Mouse (Mus musculus) embryonic facial prominence, embryonic 10.5 days (tissue): Measurements from ENCODE around the gene Fscn1. TPM values are rescaled to one million over a fixed set of nuclear protein-coding genes. Genes with fewer than 3 reads are reported as not detected.
A peak's percentile ranks its signal among the peaks of the same experiment; 100 is the strongest.

Experiments
- DNase-seq: peaks from one replicate; pipeline ENCODE4 v3.0.0-alpha.2; 2017; ENCODE audit warnings: low spot score
- H3K27ac ChIP-seq: fragments of 300-500 bp; sonication (generic); replicated peaks from 2 replicates; pipeline ENCODE4 v1.5.1; 2016; ENCODE audit warnings: mild to moderate bottlenecking
- H3K27me3 ChIP-seq: fragments of 300-500 bp; sonication (generic); replicated peaks from 2 replicates; pipeline ENCODE4 v1.6.1; 2016; ENCODE audit warnings: low read depth, mild to moderate bottlenecking; ENCODE audit not compliant: poor library complexity, severe bottlenecking
- H3K36me3 ChIP-seq: fragments of 300-500 bp; sonication (generic); replicated peaks from 2 replicates; pipeline ENCODE4 v1.6.1; 2016; ENCODE audit warnings: mild to moderate bottlenecking, moderate library complexity
- H3K4me1 ChIP-seq: fragments of 300-500 bp; sonication (generic); 2 replicates; pipeline ENCODE4 v1.6.1; 2016
- H3K4me3 ChIP-seq: fragments of 300-500 bp; sonication (generic); 2 replicates; pipeline ENCODE4 v1.5.1; 2016; ENCODE audit warnings: mild to moderate bottlenecking, moderate library complexity
- H3K9me3 ChIP-seq: fragments of 300-500 bp; sonication (generic); 2 replicates; pipeline ENCODE4 v1.6.1; 2016; ENCODE audit warnings: mild to moderate bottlenecking
- WGBS: fragments of 180-500 bp; shearing (Covaris S2); methylation state at CpG from one replicate; pipeline ENCODE4 v1.1.7; 2016; 5-methylcytosine and 5-hydroxymethylcytosine counted together
- polyA plus RNA-seq: library from polyadenylated mRNA; unstranded; fragments of >200 nt; fragmentation: Nextera tagmentation; extraction: Ambion mirVana; gene quantifications from 2 replicates; pipeline ENCODE4 v1.2.1, GENCODE M21; 2016

The Fscn1 gene
- polyA plus RNA-seq, 1 experiment from 2014 or later = 759 TPM

DNA sequence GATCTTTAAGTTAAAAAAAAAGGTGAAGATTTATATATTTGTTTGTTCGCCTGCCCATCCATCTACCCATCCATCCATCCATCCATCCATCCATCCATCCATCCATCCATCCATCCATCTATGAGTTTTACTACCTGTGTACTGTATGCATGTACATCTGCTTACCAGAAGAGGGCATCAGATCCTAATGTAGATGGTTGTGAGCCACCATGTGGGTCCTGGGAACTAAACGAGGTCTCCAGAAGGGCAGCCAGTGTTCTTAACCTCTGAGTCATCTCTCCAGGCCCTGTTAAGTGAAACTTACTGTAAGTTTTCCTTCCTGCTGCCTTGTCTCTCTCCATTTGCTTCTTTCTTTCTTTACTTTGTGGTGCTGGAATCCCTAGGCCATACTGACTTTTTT, 19.8 kb upstream of the Fscn1 start:
- Histone ChIP-seq H3K4me1 (peaks cover 22% of the 10 kb centered on the region), H3K36me3 (no peaks in the 10 kb centered on the region), H3K27me3 (no peaks in the 10 kb centered on the region), H3K27ac (no peak overlapping the region), H3K9me3 (peaks cover 2% of the 10 kb centered on the region; the same call in 1 of the 2 replicates), H3K4me3 (no peak overlapping the region)
- 75% methylated on average over 2 of the region's 2 CpGs for WGBS
- DNase-seq = no peak

GRCm38 (mm10) chr5:142944979-142945682, 15.0 kb upstream of the Fscn1 start:
- H3K27me3 ChIP-seq = no peaks in the 10 kb centered on the region
- peak overlapping the region; percentile 41; the same call in 1 of the 2 replicates for H3K27ac ChIP-seq
- H3K4me1 ChIP-seq = peaks cover 25% of the 10 kb centered on the region
- 50% methylated on average over 8 of the region's 8 CpGs for WGBS
- H3K4me3 ChIP-seq = no peak overlapping the region
- H3K36me3 ChIP-seq = no peaks in the 10 kb centered on the region
- DNase-seq = peak; percentile 60
- H3K9me3 ChIP-seq = peaks cover 2% of the 10 kb centered on the region; the same call in 1 of the 2 replicates

- Histone ChIP-seq H3K27ac (no peak overlapping the region; the same call in 1 of the 2 replicates), H3K4me3 (no peak overlapping the region), H3K4me1 (peaks cover 28% of the 10 kb centered on the region), H3K27me3 (no peaks in the 10 kb centered on the region), H3K9me3 (no peaks in the 10 kb centered on the region), H3K36me3 (no peaks in the 10 kb centered on the region)
- 61% methylated on average over 7 of the region's 7 CpGs for WGBS
- no peak for DNase-seq
These were observed 12.7 kb upstream of the Fscn1 start for GRCm38 (mm10) chr5:142947460-142947859.

GRCm38 (mm10) chr5:142949580-142949979, 10.6 kb upstream of the Fscn1 start:
- H3K9me3 ChIP-seq = no peaks in the 10 kb centered on the region
- 32% methylated on average over 6 of the region's 6 CpGs for WGBS
- H3K27ac ChIP-seq = peak overlapping the region; percentile 16
- H3K36me3 ChIP-seq = no peaks in the 10 kb centered on the region
- no peaks in the 10 kb centered on the region for H3K27me3 ChIP-seq
- DNase-seq = no peak
- no peak overlapping the region for H3K4me3 ChIP-seq
- peaks cover 28% of the 10 kb centered on the region for H3K4me1 ChIP-seq

GRCm38 (mm10) chr5:142950405-142950804, 9.7 kb upstream of the Fscn1 start:
- DNase-seq = no peak
- Histone ChIP-seq H3K27ac (peak overlapping the region; percentile 16), H3K36me3 (no peaks in the 10 kb centered on the region), H3K9me3 (no peaks in the 10 kb centered on the region), H3K4me1 (peaks cover 24% of the 10 kb centered on the region), H3K4me3 (no peak overlapping the region), H3K27me3 (no peaks in the 10 kb centered on the region)
- 81% methylated on average over 6 of the region's 6 CpGs for WGBS

DNA sequence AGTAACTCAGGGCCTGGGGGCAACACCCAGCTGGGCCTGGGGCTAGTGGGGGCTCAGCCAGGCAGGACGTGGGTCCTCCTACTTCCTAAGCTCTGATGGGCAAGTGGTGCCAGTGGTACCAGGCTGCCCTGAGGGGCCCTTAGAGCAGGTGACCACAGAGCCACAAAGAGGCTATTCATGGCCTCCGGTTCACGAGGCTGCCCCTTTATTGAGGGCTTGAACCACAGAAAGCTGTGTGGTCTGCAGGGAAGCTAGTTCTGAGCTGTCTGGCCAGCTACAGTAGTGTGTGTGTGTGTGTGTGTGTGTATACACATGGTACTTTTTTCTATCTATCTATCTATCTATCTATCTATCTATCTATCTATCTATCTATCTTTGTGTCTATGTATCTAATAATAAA, 6.5 kb upstream of the Fscn1 start:
- peaks cover 12% of the 10 kb centered on the region for H3K4me1 ChIP-seq
- WGBS = 36% methylated on average over 3 of the region's 3 CpGs
- peaks cover 9% of the 10 kb centered on the region for H3K27me3 ChIP-seq
- no peaks in the 10 kb centered on the region for H3K36me3 ChIP-seq
- no peak overlapping the region for H3K4me3 ChIP-seq
- H3K27ac ChIP-seq = no peak overlapping the region
- no peaks in the 10 kb centered on the region for H3K9me3 ChIP-seq
- DNase-seq = no peak

- Histone ChIP-seq H3K36me3 (0 out of 2 replicates have a peak, but pooled peaks cover 3% of the 10 kb centered on the region), H3K27ac (no peak overlapping the region), H3K27me3 (peaks cover 17% of the 10 kb centered on the region), H3K4me3 (no peak overlapping the region), H3K9me3 (no peaks in the 10 kb centered on the region), H3K4me1 (peaks cover 14% of the 10 kb centered on the region)
- 70% methylated on average over 6 of the region's 6 CpGs for WGBS
- DNase-seq = no peak
These were observed 3.0 kb upstream of the Fscn1 start for GRCm38 (mm10) chr5:142956956-142957703.

DNA sequence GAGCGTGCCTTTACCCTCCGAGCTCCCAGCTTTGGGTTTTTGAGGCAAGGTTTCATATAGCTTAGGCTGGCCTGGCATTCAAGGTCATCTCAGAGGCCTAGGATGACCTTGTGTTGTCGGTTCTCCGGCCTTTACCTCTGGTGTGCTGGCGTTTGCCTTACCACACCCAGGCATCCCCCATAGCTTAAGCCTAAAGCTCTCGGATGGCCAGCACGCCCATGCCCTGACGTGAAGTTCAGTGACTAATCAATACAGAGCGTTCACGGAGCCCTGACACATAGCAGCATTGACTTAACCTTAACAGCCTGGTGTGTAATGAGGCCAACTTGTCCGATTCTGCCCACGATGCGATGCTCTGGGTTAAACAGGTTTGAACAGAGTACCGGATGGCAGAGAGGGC, 1.7 kb upstream of the Fscn1 start:
- WGBS = 89% methylated on average over 14 of the region's 14 CpGs
- Histone ChIP-seq H3K4me3 (no peak overlapping the region), H3K27ac (no peak overlapping the region; the same call in 1 of the 2 replicates), H3K36me3 (peaks cover 16% of the 10 kb centered on the region), H3K9me3 (no peaks in the 10 kb centered on the region), H3K4me1 (peaks cover 24% of the 10 kb centered on the region), H3K27me3 (peaks cover 17% of the 10 kb centered on the region)
- no peak for DNase-seq

- Histone ChIP-seq H3K36me3 (peaks cover 22% of the 10 kb centered on the region), H3K9me3 (no peaks in the 10 kb centered on the region), H3K4me1 (peaks cover 30% of the 10 kb centered on the region), H3K4me3 (peak overlapping the region; percentile 78; the same call in 1 of the 2 replicates), H3K27ac (peak overlapping the region; percentile 99; the same call in 1 of the 2 replicates), H3K27me3 (peaks cover 17% of the 10 kb centered on the region)
- 62% methylated on average over 4 of the region's 4 CpGs for whole genome bisulfite sequencing
- no peak for DNase-seq
These were observed 987 bp upstream of the Fscn1 start for GRCm38 (mm10) chr5:142959156-142959555.

GRCm38 (mm10) chr5:142960775-142961271, 680 bp downstream of the Fscn1 start:
- peak overlapping the region; percentile 99 for H3K27ac ChIP-seq
- peak overlapping the region; percentile 78 for H3K4me3 ChIP-seq
- peaks cover 45% of the 10 kb centered on the region for H3K4me1 ChIP-seq
- peaks cover 17% of the 10 kb centered on the region for H3K27me3 ChIP-seq
- H3K36me3 ChIP-seq = peaks cover 39% of the 10 kb centered on the region
- no peaks in the 10 kb centered on the region for H3K9me3 ChIP-seq
- under 1% methylated on average over 59 of the region's 59 CpGs for WGBS
- peak; percentile 70 for DNase-seq

DNA sequence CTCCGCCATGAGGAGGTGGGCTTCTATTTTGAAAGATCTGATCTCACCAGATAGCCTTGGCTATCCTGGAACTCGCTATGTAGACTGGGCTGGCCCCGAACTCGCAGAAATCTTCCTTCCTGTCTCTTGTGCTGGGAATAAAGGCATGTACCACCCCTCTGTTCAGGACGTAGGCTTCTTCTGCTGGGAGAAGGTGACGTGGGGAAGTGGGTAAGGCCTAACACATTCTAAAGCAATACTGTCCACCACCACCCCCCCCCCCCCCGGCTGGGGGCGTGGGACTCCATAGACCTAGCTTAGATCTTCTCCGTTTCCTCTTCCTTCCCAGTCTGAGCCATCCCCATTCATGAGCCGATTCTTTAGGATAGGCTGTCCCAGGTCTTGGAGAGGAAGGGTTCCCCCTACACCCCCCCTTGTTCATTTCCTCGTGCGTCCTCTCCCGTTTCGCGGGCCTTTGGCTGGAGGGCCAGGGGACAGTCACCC, 1.3 kb downstream of the Fscn1 start:
- Histone ChIP-seq H3K4me3 (peak overlapping the region; percentile 78), H3K36me3 (peaks cover 45% of the 10 kb centered on the region), H3K4me1 (peaks cover 51% of the 10 kb centered on the region), H3K27ac (peak overlapping the region; percentile 99), H3K27me3 (peaks cover 17% of the 10 kb centered on the region), H3K9me3 (no peaks in the 10 kb centered on the region)
- 0% methylated on average over 15 of the region's 15 CpGs for WGBS
- no peak for DNase-seq

DNA sequence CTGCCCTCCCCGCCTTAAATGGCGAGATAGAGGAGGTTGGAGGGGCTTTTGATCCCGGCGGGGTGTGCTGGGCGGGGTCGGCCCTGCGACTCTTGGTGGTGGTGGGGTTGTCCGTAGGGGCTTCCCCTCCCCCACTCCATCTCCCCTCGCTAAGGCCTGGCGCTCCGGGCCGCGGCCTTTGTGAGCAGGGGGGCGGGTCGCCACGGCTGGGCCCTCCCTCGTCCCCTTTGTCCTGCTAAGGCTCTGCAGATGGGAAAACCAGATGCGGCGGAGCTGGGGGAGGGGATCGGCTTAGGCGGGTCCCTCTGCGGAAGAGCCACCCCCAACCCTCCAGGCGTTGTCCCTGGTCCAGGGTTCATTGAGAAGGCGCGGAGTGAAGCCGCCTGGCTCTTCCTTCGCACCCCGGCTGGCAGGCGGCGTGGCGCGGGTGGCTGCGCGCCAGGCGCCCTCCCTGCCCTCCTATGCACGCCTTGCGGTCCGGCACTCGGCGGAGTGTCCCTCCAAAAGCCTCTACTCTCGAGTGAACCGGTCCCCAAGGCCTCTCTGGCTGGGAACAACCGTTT, 1.8 kb downstream of the Fscn1 start:
- Histone ChIP-seq H3K4me1 (peaks cover 52% of the 10 kb centered on the region), H3K4me3 (peak overlapping the region; percentile 78), H3K9me3 (no peaks in the 10 kb centered on the region), H3K36me3 (peaks cover 50% of the 10 kb centered on the region), H3K27ac (peak overlapping the region; percentile 99), H3K27me3 (peaks cover 17% of the 10 kb centered on the region)
- DNase-seq = peak; percentile 96
- WGBS = under 1% methylated on average over 43 of the region's 43 CpGs
